Comparison of ENCODE assay signal across 8 mouse cellular contexts in the genomic region with DNA sequence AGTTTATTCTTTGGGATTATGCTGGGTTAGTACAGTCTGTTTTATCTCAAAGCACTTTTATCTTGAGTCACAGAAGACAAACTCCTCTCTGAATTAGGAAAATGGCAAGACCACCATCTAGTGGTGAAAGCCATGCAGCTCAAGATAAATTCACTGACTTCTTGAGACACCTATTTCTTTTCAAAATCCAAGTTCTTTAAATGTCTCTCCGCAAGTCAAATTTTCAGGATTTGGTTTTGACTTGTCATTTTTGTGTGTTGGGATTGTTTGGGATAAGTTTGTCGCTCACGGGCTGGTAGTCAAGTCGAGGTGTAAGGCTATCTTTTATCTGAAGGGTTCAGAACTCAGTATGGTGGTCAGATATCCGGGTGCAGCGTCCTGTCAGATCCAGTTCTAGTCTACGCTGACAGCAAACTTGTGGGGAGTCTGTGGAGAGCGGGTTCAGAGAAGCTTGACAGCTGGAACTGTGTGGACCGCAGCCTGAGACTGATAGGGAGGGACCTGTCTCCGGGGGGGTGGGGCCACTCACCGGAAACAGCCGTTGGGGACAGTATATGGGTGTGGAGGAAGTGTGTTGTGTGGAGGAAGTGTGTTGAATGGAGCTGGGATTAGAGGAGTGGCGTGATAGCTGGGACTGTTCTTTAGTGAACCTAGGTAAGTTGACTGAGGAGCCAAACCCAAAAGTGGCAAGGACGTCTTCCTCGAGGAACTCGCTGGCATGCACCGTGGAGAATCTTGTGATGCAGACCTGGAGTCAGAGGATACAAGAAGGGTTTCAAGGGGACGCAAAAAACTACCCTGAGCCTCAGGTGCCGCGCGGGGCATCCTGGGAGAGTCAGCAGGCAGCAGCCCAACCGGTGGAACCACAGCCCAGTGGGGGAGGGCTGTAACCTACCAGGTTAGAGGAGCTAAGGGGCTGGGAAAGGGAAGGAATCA. TPM values are rescaled to one million over a fixed set of nuclear protein-coding genes. Genes with fewer than 3 reads are reported as not detected.
A peak's percentile ranks its signal among the peaks of the same experiment; 100 is the strongest.
DNase-seq lines count a peak whose midpoint lies in the region; ATAC-seq lines count a peak whose summit lies in the region.

A gene (plus strand): TSS at position 564 of the 936 bp plus-strand sequence.

- DNase-seq in R1 (ENCODE audit: low read depth, low spot score): peak; percentile 88
- peak; percentile 73 to 78 for DNase-seq in cerebellum, postnatal 10 days
- peak; percentile 5 to 21 for DNase-seq in frontal cortex, postnatal 25 days (ENCODE audit: low spot score in 2 of 2)
- peak; percentile 12 to 64 for DNase-seq in layer of hippocampus, postnatal 14 days (ENCODE audit: low spot score in 2 of 2)
- peak; percentile 83 for DNase-seq in lung, postnatal 10 days
- peak; percentile 33 for DNase-seq in ovary, postnatal 14 days (ENCODE audit: low spot score)
- peak; percentile 76 to 77 for DNase-seq in thymus, postnatal 10 days (ENCODE audit: low spot score in 2 of 2)

- under 1% methylated on average over 22 of the region's 22 CpGs for WGBS in hindbrain, embryonic 13.5 days

- peak; percentile 98 for ATAC-seq in hindbrain, embryonic 13.5 days (ENCODE audit: low FRiP score)

- no peaks in the 10 kb centered on the region for H3K27me3 ChIP-seq in hindbrain, embryonic 13.5 days

- peak within 1 kb of the TSS; percentile 80 for H3K4me2 ChIP-seq in hindbrain, embryonic 13.5 days

- H3K36me3 ChIP-seq in hindbrain, embryonic 13.5 days: no peaks in the 10 kb centered on the region

- no peaks in the 10 kb centered on the region for H3K9me3 ChIP-seq in hindbrain, embryonic 13.5 days

- H3K4me1 ChIP-seq in hindbrain, embryonic 13.5 days (replicated peaks): peaks cover 9% of the 10 kb centered on the region

- peak within 1 kb of the TSS; percentile 36 for H3K27ac ChIP-seq in hindbrain, embryonic 13.5 days

- H3K4me3 ChIP-seq in hindbrain, embryonic 13.5 days: peak within 1 kb of the TSS; percentile 48

- H3K9ac ChIP-seq in hindbrain, embryonic 13.5 days: peak within 1 kb of the TSS; percentile 71

RNA-seq across cellular contexts. Expression of the gene that starts here (rescaled TPM):
- 4.6 and 5.2 TPM in 2 replicates for polyA plus RNA-seq in hindbrain, embryonic 13.5 days (2015; fragmentation: Nextera tagmentation; extraction: Ambion mirVana)
- 1 to 10 TPM in 1 of 2 experiments, under 1 TPM in 1; 0.81 to 1.2 TPM for total RNA-seq in layer of hippocampus, postnatal 14 days (2021)

Comparison
In these comparisons a context has a peak if more than half of its experiments do, and no peak if none do; other contexts are left out.
1. Peak in every context shown above with its lines: DNase-seq, ATAC-seq, H3K4me3 ChIP-seq and H3K27ac ChIP-seq.
2. DNase-seq: peak in every context shown above with its lines; median percentile 88 in R1; 83 in lung, postnatal 10 days; 76 in thymus, postnatal 10 days; 76 in cerebellum, postnatal 10 days; 38 in layer of hippocampus, postnatal 14 days; 33 in ovary, postnatal 14 days; 13 in frontal cortex, postnatal 25 days.